Mouse (Mus musculus): ENCODE data around the gene Ccdc188. TPM values are rescaled to one million over a fixed set of nuclear protein-coding genes. Genes with fewer than 3 reads are reported as not detected.

The Ccdc188 gene
- total RNA-seq, 2 experiments from 2014 or later, result not detected

GRCm38 (mm10) chr16:18211417-18212171, 6.1 kb upstream of the Ccdc188 start:
- intact Hi-C loops (cut with DNase I), result loop anchor here (1.0 to 2.0 kb wide), 3 partner anchors 35 to 159 kb away; partner anchors contain the start of gene Dgcr6
- no peak overlapping the region for H3K27ac ChIP-seq
- peak; percentile 100 for TF ChIP-seq CTCF (IDR thresholded peaks at IDR 0.05)
- no peak overlapping the region for H3K4me3 ChIP-seq
- peak; percentile 91 for DNase-seq

DNA sequence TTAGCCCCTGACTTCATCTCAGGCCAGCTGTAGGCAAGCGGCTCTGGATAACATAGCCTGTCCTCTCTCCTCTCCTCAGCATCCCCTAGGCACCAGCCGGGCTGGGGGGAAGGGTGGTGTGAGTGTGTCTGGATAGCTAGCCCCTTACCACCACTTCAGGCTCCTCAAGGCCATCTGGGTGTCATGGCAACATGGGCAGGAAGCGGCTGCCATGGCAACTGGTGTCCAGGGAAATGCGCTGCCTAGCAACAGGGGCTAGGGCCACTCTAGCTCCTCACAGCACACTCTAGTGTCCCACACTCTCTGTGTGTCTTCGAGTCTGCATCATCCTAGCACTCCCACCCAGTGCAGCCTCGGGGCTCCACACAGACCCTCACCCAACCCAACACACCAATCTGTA, 4.0 kb upstream of the Ccdc188 start:
- intact Hi-C loops (cut with DNase I), result no loop called here
- Histone ChIP-seq H3K4me3 (no peak overlapping the region), H3K27ac (no peak overlapping the region)
- TF ChIP-seq CTCF (IDR thresholded peaks at IDR 0.05), result no peak
- no peak for DNase-seq

DNA sequence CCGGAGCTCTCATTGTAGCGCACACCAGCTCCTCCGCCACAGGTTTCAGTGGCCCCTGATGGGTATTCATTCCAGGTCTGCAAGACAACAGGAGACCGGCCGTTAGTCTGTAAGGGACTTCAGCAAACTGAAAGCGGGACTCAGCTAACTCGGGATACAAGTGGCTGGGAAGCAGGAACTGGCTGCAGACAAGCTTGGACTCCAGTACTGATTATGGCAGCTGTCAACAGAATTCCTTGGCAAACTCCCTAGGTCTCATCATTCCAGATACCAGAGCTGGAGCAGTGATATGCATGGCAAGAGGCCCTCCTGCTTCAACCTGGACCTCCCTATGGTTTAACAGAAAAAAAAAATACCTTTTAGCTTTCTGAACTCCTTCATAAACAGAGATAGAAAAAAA, 2.8 kb upstream of the Ccdc188 start:
- intact Hi-C loops (cut with DNase I), result no loop called here
- peak overlapping the region; percentile 51; the same call in 1 of the 2 replicates for H3K27ac ChIP-seq
- TF ChIP-seq CTCF (IDR thresholded peaks at IDR 0.05), result no peak
- H3K4me3 ChIP-seq, result peak overlapping the region; percentile 59
- DNase-seq, result no peak

DNA sequence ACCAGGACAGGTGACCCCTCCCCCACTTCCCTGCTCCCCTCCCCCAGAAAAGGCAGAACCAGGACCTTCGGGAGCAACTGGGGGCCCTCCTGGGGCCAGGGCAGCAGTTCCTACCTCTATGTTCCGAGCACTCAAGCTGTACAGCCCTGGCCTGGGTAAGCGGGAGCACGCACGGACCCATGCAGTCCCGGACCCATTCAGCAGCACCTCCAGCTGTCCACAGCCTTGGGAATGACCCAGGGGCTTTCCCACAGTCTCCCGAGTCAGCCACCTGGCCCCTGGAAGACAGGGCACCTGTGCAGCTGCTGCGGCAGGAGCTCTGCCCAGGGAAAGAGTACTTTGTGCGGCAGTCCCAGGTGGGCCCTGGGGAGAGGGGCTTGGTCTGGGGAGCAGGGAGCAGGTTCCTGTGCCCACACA, 909 bp downstream of the Ccdc188 start:
- no peak overlapping the region for H3K4me3 ChIP-seq
- no peak for TF ChIP-seq CTCF (IDR thresholded peaks at IDR 0.05)
- no peak overlapping the region for H3K27ac ChIP-seq
- intact Hi-C loops (cut with DNase I), result no loop called here
- DNase-seq, result no peak

DNA sequence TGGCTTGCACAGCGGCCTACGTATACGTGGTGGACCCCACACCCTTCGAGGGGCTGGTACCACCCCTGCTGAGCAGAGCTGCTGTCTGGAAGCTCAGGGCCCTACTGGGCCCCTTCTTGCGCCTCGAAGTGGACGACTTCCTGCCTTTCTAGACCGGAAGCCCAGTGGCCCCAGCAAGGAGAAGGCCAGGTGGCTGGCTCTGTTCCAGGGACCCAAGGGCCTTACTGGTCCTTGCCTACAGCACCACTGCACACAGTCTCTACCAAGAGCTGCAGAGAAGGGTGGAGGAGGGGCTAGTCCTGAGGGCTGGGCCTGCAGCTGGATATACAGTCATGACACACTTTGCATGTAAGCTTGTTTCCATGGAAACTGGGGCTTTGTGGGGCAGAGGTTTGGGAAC, 2.3 kb downstream of the Ccdc188 start:
- intact Hi-C loops (cut with DNase I), result no loop called here
- no peak for DNase-seq
- no peak for TF ChIP-seq CTCF (IDR thresholded peaks at IDR 0.05)
- no peak overlapping the region for H3K27ac ChIP-seq
- no peak overlapping the region for H3K4me3 ChIP-seq

DNA sequence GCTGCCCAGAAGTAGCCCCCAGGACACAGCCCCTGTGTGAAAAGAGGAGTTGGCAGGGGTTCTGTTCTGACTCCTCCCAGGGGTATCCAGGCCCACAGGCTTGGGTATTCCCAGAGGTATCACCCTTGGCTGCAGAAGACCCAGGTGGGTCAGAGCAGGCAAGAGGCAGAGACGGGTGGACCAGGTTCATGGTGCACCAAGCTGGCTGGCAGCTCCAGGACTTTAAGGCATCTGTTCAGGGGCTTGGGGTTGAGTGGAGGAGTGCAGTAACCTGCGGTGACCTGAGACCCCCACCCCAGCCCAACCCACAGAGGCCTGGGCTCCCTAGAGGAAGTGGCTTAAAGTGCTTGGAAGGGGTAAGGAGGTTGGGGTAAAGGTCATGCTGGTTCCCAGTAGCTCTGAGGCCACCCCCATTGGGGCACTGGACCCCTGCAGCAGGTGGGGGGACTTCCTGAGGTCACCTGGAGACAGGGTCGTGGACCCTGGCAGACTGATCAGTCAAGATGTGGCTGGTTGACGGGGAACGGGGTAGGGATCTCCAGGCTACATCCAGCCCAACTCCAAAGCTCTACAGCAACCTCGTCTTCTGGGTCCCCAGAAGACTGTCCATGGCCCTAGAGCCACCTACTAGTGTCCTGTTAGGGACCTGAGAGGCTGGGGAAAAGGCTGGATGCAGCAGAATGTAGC, 3.3 kb downstream of the Ccdc188 start:
- TF ChIP-seq CTCF (IDR thresholded peaks at IDR 0.05), result no peak
- intact Hi-C loops (cut with DNase I), result no loop called here
- no peak overlapping the region for H3K27ac ChIP-seq
- no peak overlapping the region for H3K4me3 ChIP-seq
- DNase-seq, result no peak

GRCm38 (mm10) chr16:18221543-18221898, 3.8 kb downstream of the Ccdc188 start:
- intact Hi-C loops (cut with DNase I), result no loop called here
- DNase-seq, result no peak
- peak overlapping the region; percentile 31; the same call in 1 of the 2 replicates for H3K27ac ChIP-seq
- H3K4me3 ChIP-seq, result no peak overlapping the region
- TF ChIP-seq CTCF (IDR thresholded peaks at IDR 0.05), result no peak

DNA sequence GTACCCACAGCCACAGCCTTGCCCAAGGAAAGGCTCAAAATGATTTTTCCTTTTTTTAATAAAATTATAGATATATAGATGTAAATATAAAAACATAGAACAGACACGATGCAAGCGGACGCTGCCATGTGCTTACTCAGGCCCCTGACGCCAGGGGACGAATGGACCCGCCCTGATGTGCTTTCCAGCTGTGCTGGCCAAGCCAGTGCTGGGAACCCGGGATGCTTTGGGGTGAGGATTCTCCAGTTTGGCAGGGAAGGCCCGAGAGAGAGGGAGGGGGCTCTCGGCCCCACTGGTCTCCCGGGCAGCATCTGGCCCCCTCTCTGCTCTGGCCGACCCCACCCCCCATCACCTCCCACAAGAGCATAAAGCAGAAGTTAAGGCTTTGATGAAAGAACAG, 4.5 kb downstream of the Ccdc188 start:
- no peak for TF ChIP-seq CTCF (IDR thresholded peaks at IDR 0.05)
- intact Hi-C loops (cut with DNase I), result no loop called here
- peak; percentile 62 for DNase-seq
- H3K4me3 ChIP-seq, result no peak overlapping the region
- peak overlapping the region; percentile 53 for H3K27ac ChIP-seq

DNA sequence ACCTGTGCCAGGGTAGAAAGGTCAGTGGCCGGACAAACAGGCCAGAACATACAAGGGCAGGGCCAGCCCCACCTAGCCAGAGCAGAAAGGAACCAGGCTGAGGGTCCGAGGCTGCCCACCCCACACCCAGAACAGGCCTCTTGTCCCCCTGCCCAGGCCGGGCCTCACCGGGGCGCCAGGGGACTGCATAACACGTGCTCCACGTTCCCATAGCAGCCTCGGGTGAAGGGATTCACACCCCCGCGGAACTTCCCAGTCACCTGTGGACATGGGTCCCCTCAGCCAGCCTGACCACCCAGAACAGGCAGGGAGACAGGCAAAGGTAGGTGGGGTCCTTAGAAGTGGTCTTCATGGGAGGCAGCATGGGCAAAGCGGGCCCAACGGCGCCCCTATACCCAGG, 9.5 kb downstream of the Ccdc188 start:
- no peak for DNase-seq
- no peak overlapping the region for H3K27ac ChIP-seq
- no peak overlapping the region for H3K4me3 ChIP-seq
- TF ChIP-seq CTCF (IDR thresholded peaks at IDR 0.05), result no peak
- intact Hi-C loops (cut with DNase I), result no loop called here

GRCm38 (mm10) chr16:18227897-18228422, 10.3 kb downstream of the Ccdc188 start:
- intact Hi-C loops (cut with DNase I), result no loop called here
- peak overlapping the region; percentile 85; the same call in 1 of the 2 replicates for H3K27ac ChIP-seq
- no peak for DNase-seq
- no peak overlapping the region for H3K4me3 ChIP-seq
- no peak for TF ChIP-seq CTCF (IDR thresholded peaks at IDR 0.05)

GRCm38 (mm10) chr16:18228856-18229255, 11.2 kb downstream of the Ccdc188 start:
- Histone ChIP-seq H3K27ac (peak overlapping the region; percentile 85), H3K4me3 (peak overlapping the region; percentile 58)
- DNase-seq, result peak; percentile 62
- intact Hi-C loops (cut with DNase I), result no loop called here
- TF ChIP-seq CTCF (IDR thresholded peaks at IDR 0.05), result no peak

DNA sequence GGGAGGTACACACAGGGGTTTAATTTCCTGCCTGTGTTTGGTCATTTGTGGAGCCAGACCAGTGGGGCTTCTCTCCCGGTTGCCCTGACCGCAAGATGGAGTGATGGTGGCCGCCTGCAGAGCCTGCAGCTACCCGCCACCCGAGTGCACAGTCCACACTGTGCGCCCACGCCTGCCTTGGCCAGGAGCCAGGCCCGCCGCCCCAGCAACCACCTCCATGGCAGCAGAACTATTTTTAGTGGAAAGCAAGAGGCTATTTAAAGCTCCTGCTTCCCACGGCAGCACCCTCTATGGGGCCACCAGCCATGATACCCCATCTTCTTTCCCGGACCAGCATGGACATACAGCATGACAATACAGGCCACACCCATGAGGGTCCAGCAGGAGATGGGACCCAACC, 11.9 kb downstream of the Ccdc188 start:
- Histone ChIP-seq H3K27ac (peak overlapping the region; percentile 85), H3K4me3 (peak overlapping the region; percentile 58)
- intact Hi-C loops (cut with DNase I), result loop anchor here (10.0 kb wide), 1 partner anchor 315 kb away; the partner anchor contains the start of genes Ess2 and Gsc2
- peak; percentile 80 for DNase-seq
- no peak for TF ChIP-seq CTCF (IDR thresholded peaks at IDR 0.05)

- no peak for TF ChIP-seq CTCF (IDR thresholded peaks at IDR 0.05)
- DNase-seq, result no peak
- intact Hi-C loops (cut with DNase I), result loop anchor here (10.0 kb wide), 1 partner anchor 316 kb away; the partner anchor contains the start of genes Ess2 and Gsc2
- Histone ChIP-seq H3K4me3 (peak overlapping the region; percentile 58), H3K27ac (peak overlapping the region; percentile 85)
Observed at GRCm38 (mm10) chr16:18230617-18231016, 12.9 kb downstream of the Ccdc188 start.
